Mouse (Mus musculus): ENCODE data around the gene Prrt3. TPM values are rescaled to one million over a fixed set of nuclear protein-coding genes. Genes with fewer than 3 reads are reported as not detected.

Prrt3 gene
- not detected for polyA plus RNA-seq (2015; fragmentation: Illumina TruSeq; extraction: RNeasy Lipid Tissue Mini Kit (QIAGEN cat#74804); ENCODE audit: insufficient read depth, low read depth, low replicate concordance)

DNA sequence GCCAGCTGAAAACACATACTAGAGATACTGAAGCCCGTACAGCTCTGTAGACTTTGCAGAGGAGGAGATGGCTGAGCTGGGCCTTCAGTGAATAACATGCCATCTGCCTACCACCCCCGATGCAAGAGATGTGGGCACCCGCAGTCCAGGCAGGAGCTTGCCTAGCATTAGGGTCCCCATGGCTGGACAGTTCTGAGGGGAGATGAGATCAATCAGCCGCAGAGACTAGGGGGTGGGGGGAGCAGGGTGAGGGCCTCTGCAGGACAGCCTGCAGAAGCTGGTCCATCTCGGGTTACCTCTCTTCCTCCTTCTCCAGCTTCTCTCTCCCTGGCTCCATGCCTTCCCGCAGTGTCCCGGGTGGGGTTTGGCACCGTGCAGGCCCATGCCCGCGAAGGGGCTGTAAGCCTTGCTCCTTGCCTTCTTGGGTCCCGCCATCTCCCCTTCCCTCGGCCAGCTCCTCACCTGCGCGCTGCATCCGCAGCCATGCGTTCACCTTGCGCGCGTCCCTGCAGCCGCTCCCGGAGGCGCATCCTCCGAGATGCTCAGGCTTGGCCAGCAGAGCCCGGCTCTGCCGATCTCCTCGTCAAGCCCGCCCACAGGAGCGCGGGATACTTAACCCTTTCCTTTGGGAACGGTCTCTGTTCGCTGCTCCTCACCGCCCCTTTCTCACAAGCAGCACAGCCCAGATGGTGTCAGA, at the start of gene Prrt3:
TSS of gene Prrt3 (minus strand) at position 544 of the 697 bp plus-strand sequence.

DNA sequence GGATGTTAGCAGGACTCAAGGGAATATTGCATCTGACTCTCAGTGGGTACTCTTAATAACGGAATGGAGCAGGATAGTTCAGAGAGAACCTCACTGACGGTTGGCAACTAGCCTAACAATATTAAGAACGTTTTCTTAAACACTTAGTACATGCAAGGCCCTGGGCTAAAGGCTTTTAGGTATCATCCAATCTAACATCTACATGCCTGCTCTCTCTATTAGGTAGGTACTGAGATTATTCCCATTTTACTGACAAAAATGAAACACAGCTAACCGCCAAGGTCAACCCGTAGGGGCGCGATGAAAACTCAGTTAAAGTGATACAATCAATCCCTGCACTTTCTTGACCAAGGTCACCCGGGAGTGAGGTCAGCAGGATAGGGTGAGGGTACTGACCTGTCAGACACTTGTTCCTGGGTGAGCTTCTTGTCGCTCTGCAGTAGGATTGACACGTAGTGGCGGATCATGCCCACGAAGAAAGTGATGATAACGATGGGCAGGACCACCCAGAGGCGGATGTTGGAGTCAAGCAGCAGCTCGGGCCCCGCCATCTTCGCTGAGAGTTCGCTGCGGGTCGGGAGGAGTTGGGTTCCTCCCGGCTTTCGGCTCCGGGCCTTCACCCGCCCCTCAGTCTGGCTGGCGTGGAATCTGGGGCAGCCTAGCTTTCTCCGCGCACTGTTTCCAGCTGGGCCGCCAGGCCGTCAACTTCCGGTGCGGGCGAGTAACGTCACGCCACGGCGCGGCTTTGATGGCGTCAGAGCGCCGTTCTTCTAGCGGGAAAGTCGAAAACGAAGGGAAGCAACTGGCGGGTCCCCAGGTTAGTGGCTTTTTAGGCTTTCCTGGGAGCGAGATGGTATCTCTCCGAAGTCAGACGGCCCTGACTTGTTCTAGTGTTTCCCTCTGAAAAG, 29.5 kb upstream of the Prrt3 start, which contains the start of the genes Emc3 and Fancd2:
TSS of gene Emc3 (minus strand) at position 721 of the 908 bp plus-strand sequence.
TSS of gene Fancd2 (plus strand) at position 751 of the 908 bp plus-strand sequence.

DNA sequence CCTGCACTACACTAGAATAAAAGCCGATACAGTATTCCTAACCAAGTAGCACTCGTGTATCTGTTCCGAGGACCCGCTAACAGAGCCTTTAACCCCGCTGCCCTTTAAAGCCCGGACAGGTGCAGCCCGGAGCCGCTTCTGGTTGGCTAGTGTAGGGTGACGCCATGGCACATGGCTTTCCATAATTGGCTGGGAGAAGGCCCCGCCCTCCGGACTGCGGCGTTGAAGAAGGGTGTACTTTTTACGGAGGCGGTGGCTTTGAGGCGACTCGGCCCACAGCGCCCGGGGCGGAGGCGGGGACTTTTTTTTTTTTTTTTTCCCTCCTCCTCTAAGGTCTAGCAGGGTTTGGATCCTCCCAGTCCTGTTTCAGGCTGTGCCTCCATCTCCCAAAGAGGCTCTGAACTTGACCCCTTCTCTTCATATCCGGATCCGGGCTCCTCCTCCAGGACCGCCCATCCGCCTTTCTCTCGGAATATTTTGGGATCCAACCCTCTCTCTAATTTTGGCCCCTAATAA, 18.6 kb downstream of the Prrt3 start, which contains the start of gene Creld1:
TSS of gene Creld1 (plus strand) at position 198 of the 516 bp plus-strand sequence.

GRCm38 (mm10) chr6:113471297-113471936, 30.3 kb downstream of the Prrt3 start, which contains the start of gene Il17rc:
TSS of gene Il17rc (plus strand) at chr6:113471427.

DNA sequence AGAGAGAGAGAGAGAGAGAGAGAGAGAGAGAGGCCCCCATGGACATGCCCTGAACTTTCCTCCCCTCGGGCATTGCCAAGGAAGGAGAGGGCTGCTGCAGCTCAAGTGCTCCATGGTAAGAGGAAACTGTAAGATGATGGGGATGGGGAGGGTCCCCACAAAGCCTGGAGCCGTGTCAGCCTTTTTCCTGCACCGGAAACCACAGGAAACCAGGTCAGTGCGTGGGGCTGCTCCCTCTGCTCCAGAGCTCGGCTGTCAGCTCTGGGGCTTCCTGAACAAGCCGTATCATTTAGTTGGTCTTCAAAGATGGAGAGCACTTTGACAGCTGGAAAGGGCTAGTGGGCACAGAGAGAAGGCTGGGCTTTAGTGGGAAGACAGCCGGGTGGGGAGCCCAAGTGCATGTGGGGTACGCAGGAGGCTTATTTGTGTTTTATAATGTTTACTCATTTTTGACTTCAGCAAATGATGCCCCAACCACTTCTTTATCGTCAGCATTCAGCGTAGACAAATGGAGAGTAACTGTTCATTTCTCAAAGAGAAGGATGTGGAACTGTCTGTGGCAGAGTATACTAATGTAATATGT, 43.7 kb downstream of the Prrt3 start, which contains the start of gene Il17re:
TSS of gene Il17re (plus strand) at position 533 of the 583 bp plus-strand sequence.

Other genes starting within 250 kb of the Prrt3 start
- not detected for gene Cpne9, start 219.6 kb downstream of the Prrt3 start, polyA plus RNA-seq (2015; fragmentation: Illumina TruSeq; extraction: RNeasy Lipid Tissue Mini Kit (QIAGEN cat#74804); ENCODE audit: insufficient read depth, low read depth, low replicate concordance)
- 8.0 TPM for gene Brpf1, start 194.8 kb downstream of the Prrt3 start, polyA plus RNA-seq (2015; fragmentation: Illumina TruSeq; extraction: RNeasy Lipid Tissue Mini Kit (QIAGEN cat#74804); ENCODE audit: insufficient read depth, low read depth, low replicate concordance)
- 4.5 TPM for gene Ogg1, start 175.0 kb downstream of the Prrt3 start, polyA plus RNA-seq (2015; fragmentation: Illumina TruSeq; extraction: RNeasy Lipid Tissue Mini Kit (QIAGEN cat#74804); ENCODE audit: insufficient read depth, low read depth, low replicate concordance)
- 21.6 TPM for gene Camk1, start 157.9 kb downstream of the Prrt3 start, polyA plus RNA-seq (2015; fragmentation: Illumina TruSeq; extraction: RNeasy Lipid Tissue Mini Kit (QIAGEN cat#74804); ENCODE audit: insufficient read depth, low read depth, low replicate concordance)
- 10.0 TPM for gene Tada3, start 124.0 kb downstream of the Prrt3 start, polyA plus RNA-seq (2015; fragmentation: Illumina TruSeq; extraction: RNeasy Lipid Tissue Mini Kit (QIAGEN cat#74804); ENCODE audit: insufficient read depth, low read depth, low replicate concordance)
- 20.2 TPM for gene Arpc4, start 123.8 kb downstream of the Prrt3 start, polyA plus RNA-seq (2015; fragmentation: Illumina TruSeq; extraction: RNeasy Lipid Tissue Mini Kit (QIAGEN cat#74804); ENCODE audit: insufficient read depth, low read depth, low replicate concordance)
- gene Ttll3, start 112.7 kb downstream of the Prrt3 start, polyA plus RNA-seq (2015; fragmentation: Illumina TruSeq; extraction: RNeasy Lipid Tissue Mini Kit (QIAGEN cat#74804); ENCODE audit: insufficient read depth, low read depth, low replicate concordance): 3.8 TPM
- gene Rpusd3, start 82.6 kb downstream of the Prrt3 start, polyA plus RNA-seq (2015; fragmentation: Illumina TruSeq; extraction: RNeasy Lipid Tissue Mini Kit (QIAGEN cat#74804); ENCODE audit: insufficient read depth, low read depth, low replicate concordance): 7.7 TPM
- 19.3 TPM for gene Cidec, start 66.2 kb downstream of the Prrt3 start, polyA plus RNA-seq (2015; fragmentation: Illumina TruSeq; extraction: RNeasy Lipid Tissue Mini Kit (QIAGEN cat#74804); ENCODE audit: insufficient read depth, low read depth, low replicate concordance)
- gene Jagn1, start 59.4 kb downstream of the Prrt3 start, polyA plus RNA-seq (2015; fragmentation: Illumina TruSeq; extraction: RNeasy Lipid Tissue Mini Kit (QIAGEN cat#74804); ENCODE audit: insufficient read depth, low read depth, low replicate concordance): 16.6 TPM
- gene Il17re, start 43.4 kb downstream of the Prrt3 start, polyA plus RNA-seq (2015; fragmentation: Illumina TruSeq; extraction: RNeasy Lipid Tissue Mini Kit (QIAGEN cat#74804); ENCODE audit: insufficient read depth, low read depth, low replicate concordance): 5.2 TPM
- gene Il17rc, start 30.5 kb downstream of the Prrt3 start, polyA plus RNA-seq (2015; fragmentation: Illumina TruSeq; extraction: RNeasy Lipid Tissue Mini Kit (QIAGEN cat#74804); ENCODE audit: insufficient read depth, low read depth, low replicate concordance): 7.5 TPM
- gene Creld1, start 18.6 kb downstream of the Prrt3 start, polyA plus RNA-seq (2015; fragmentation: Illumina TruSeq; extraction: RNeasy Lipid Tissue Mini Kit (QIAGEN cat#74804); ENCODE audit: insufficient read depth, low read depth, low replicate concordance): 5.7 TPM
- gene Emc3, start 29.7 kb upstream of the Prrt3 start, polyA plus RNA-seq (2015; fragmentation: Illumina TruSeq; extraction: RNeasy Lipid Tissue Mini Kit (QIAGEN cat#74804); ENCODE audit: insufficient read depth, low read depth, low replicate concordance): 14.9 TPM
- gene Fancd2, start 29.8 kb upstream of the Prrt3 start, polyA plus RNA-seq (2015; fragmentation: Illumina TruSeq; extraction: RNeasy Lipid Tissue Mini Kit (QIAGEN cat#74804); ENCODE audit: insufficient read depth, low read depth, low replicate concordance): not detected
- gene Fancd2os, start 98.8 kb upstream of the Prrt3 start, polyA plus RNA-seq (2015; fragmentation: Illumina TruSeq; extraction: RNeasy Lipid Tissue Mini Kit (QIAGEN cat#74804); ENCODE audit: insufficient read depth, low read depth, low replicate concordance): not detected
- 29.6 TPM for gene Brk1, start 102.8 kb upstream of the Prrt3 start, polyA plus RNA-seq (2015; fragmentation: Illumina TruSeq; extraction: RNeasy Lipid Tissue Mini Kit (QIAGEN cat#74804); ENCODE audit: insufficient read depth, low read depth, low replicate concordance)
- gene Vhl, start 122.0 kb upstream of the Prrt3 start, polyA plus RNA-seq (2015; fragmentation: Illumina TruSeq; extraction: RNeasy Lipid Tissue Mini Kit (QIAGEN cat#74804); ENCODE audit: insufficient read depth, low read depth, low replicate concordance): 8.1 TPM
- 4.0 TPM for gene Irak2, start 136.5 kb upstream of the Prrt3 start, polyA plus RNA-seq (2015; fragmentation: Illumina TruSeq; extraction: RNeasy Lipid Tissue Mini Kit (QIAGEN cat#74804); ENCODE audit: insufficient read depth, low read depth, low replicate concordance)
- gene Tatdn2, start 195.1 kb upstream of the Prrt3 start, polyA plus RNA-seq (2015; fragmentation: Illumina TruSeq; extraction: RNeasy Lipid Tissue Mini Kit (QIAGEN cat#74804); ENCODE audit: insufficient read depth, low read depth, low replicate concordance): 9.5 TPM
- gene Ghrl, start 217.9 kb upstream of the Prrt3 start, polyA plus RNA-seq (2015; fragmentation: Illumina TruSeq; extraction: RNeasy Lipid Tissue Mini Kit (QIAGEN cat#74804); ENCODE audit: insufficient read depth, low read depth, low replicate concordance): 3.6 TPM
- gene Sec13, start 238.8 kb upstream of the Prrt3 start, polyA plus RNA-seq (2015; fragmentation: Illumina TruSeq; extraction: RNeasy Lipid Tissue Mini Kit (QIAGEN cat#74804); ENCODE audit: insufficient read depth, low read depth, low replicate concordance): 40.2 TPM

Measured in pancreas, adult 10 weeks (tissue).